Mouse (Mus musculus): ENCODE data around the gene Pde4d. TPM values are rescaled to one million over a fixed set of nuclear protein-coding genes. Genes with fewer than 3 reads are reported as not detected.

Gene Pde4d
- total and polyA plus RNA-seq, 2 experiments from 2014 or later, result 19.0 to 103 TPM

GRCm38 (mm10) chr13:109487378-109487777 lies 1037.6 kb downstream of the Pde4d start:
- H3K4me1 ChIP-seq (ENCODE audit: insufficient read depth, low read length), result peaks cover 3% of the 10 kb centered on the region; the same call in 1 of the 2 replicates
- H3K9ac ChIP-seq (replicated peaks; ENCODE audit: low read length, poor library complexity, severe bottlenecking), result no peak overlapping the region
- ATAC-seq (ENCODE audit: low FRiP score) (no peak), DNase-seq (ENCODE audit: low spot score) (peak; percentile 58)
- no peak overlapping the region for H3K27ac ChIP-seq (ENCODE audit: low read depth, low read length)
- WGBS, result 20% methylated on average over 2 of the region's 2 CpGs
- no peaks in the 10 kb centered on the region for H3K27me3 ChIP-seq (ENCODE audit: insufficient read depth, low read length)
- no peak overlapping the region for H3K4me3 ChIP-seq (ENCODE audit: low read depth, low read length)
- no peak overlapping the region for H3K4me2 ChIP-seq (ENCODE audit: low read depth, low read length, poor library complexity, severe bottlenecking)
- no peaks in the 10 kb centered on the region for H3K36me3 ChIP-seq (ENCODE audit: insufficient read depth, low read length)
- TF ChIP-seq CTCF (IDR thresholded peaks at IDR 0.05), result no peak
- H3K9me3 ChIP-seq (ENCODE audit: low read length), result no peaks in the 10 kb centered on the region

DNA sequence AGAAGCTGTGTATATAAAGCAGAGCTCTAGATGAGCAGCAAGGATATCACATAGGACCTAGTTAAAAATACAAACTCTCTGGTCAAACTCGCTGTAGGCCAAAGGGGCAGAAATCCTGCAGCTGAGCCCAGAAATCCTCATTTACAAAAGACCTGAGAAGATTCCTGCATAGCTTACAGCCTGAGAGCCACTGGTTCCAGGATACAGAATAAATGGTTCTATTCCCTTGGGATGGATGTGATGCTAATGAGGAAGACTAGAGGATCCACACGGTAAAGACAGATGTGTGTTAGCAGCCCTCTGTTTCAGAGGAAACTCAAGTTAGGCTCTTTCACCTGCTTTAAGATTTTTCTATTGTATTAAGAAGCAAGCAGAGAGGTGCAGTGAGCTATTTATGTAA lies 1041.1 kb downstream of the Pde4d start:
- Histone ChIP-seq H3K4me1 (ENCODE audit: insufficient read depth, low read length) (peaks cover 3% of the 10 kb centered on the region; the same call in 1 of the 2 replicates), H3K4me3 (ENCODE audit: low read depth, low read length) (no peak overlapping the region), H3K27me3 (ENCODE audit: insufficient read depth, low read length) (no peaks in the 10 kb centered on the region), H3K9me3 (ENCODE audit: low read length) (no peaks in the 10 kb centered on the region), H3K27ac (ENCODE audit: low read depth, low read length) (no peak overlapping the region), H3K36me3 (ENCODE audit: insufficient read depth, low read length) (no peaks in the 10 kb centered on the region), H3K9ac (replicated peaks; ENCODE audit: low read length, poor library complexity, severe bottlenecking) (no peak overlapping the region), H3K4me2 (ENCODE audit: low read depth, low read length, poor library complexity, severe bottlenecking) (no peak overlapping the region)
- no peak for TF ChIP-seq CTCF (IDR thresholded peaks at IDR 0.05)
- no peak for DNase-seq (ENCODE audit: low spot score)
- ATAC-seq (ENCODE audit: low FRiP score), result no peak
- WGBS, result 18% methylated on average over 2 of the region's 2 CpGs

- TF ChIP-seq CTCF (IDR thresholded peaks at IDR 0.05), result no peak
- peaks cover 3% of the 10 kb centered on the region; the same call in 1 of the 2 replicates for H3K4me1 ChIP-seq (ENCODE audit: insufficient read depth, low read length)
- no peak overlapping the region for H3K4me3 ChIP-seq (ENCODE audit: low read depth, low read length)
- H3K36me3 ChIP-seq (ENCODE audit: insufficient read depth, low read length), result no peaks in the 10 kb centered on the region
- no peaks in the 10 kb centered on the region for H3K9me3 ChIP-seq (ENCODE audit: low read length)
- H3K27me3 ChIP-seq (ENCODE audit: insufficient read depth, low read length), result no peaks in the 10 kb centered on the region
- H3K9ac ChIP-seq (replicated peaks; ENCODE audit: low read length, poor library complexity, severe bottlenecking), result no peak overlapping the region
- H3K4me2 ChIP-seq (ENCODE audit: low read depth, low read length, poor library complexity, severe bottlenecking), result no peak overlapping the region
- DNase-seq (ENCODE audit: low spot score) (no peak), ATAC-seq (ENCODE audit: low FRiP score) (no peak)
- WGBS, result 37% methylated on average over 4 of the region's 4 CpGs
- H3K27ac ChIP-seq (ENCODE audit: low read depth, low read length), result no peak overlapping the region
Measured at GRCm38 (mm10) chr13:109491829-109492228, 1042.1 kb downstream of the Pde4d start.

DNA sequence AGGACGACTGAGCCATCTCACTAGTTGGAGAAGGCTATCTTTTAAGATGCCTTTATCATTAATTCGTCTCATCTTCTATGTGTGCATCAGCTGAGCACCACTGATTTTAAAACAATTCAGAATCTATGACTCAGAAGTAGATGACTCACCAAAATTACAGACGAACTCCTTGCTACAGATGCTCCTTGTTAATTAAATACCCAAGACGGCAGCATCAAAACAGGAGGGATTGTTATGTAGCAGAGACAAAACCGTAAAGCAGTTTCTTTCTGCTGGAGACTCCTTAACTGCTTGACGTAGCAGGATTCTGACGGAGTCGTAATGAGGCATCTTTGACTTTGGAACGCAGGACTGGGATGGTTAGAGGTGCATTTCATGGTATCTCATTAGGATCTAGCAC lies 1050.6 kb downstream of the Pde4d start:
- ATAC-seq (ENCODE audit: low FRiP score) (no peak), DNase-seq (ENCODE audit: low spot score) (no peak)
- Histone ChIP-seq H3K9me3 (ENCODE audit: low read length) (no peaks in the 10 kb centered on the region), H3K4me1 (ENCODE audit: insufficient read depth, low read length) (no peaks in the 10 kb centered on the region), H3K9ac (replicated peaks; ENCODE audit: low read length, poor library complexity, severe bottlenecking) (no peak overlapping the region), H3K4me2 (ENCODE audit: low read depth, low read length, poor library complexity, severe bottlenecking) (no peak overlapping the region), H3K27me3 (ENCODE audit: insufficient read depth, low read length) (no peaks in the 10 kb centered on the region), H3K27ac (ENCODE audit: low read depth, low read length) (no peak overlapping the region), H3K4me3 (ENCODE audit: low read depth, low read length) (no peak overlapping the region), H3K36me3 (ENCODE audit: insufficient read depth, low read length) (no peaks in the 10 kb centered on the region)
- 81% methylated on average over 9 of the region's 9 CpGs for WGBS
- TF ChIP-seq CTCF (IDR thresholded peaks at IDR 0.05), result no peak

GRCm38 (mm10) chr13:109502796-109503195 lies 1053.0 kb downstream of the Pde4d start:
- Histone ChIP-seq H3K27me3 (ENCODE audit: insufficient read depth, low read length) (no peaks in the 10 kb centered on the region), H3K36me3 (ENCODE audit: insufficient read depth, low read length) (no peaks in the 10 kb centered on the region), H3K27ac (ENCODE audit: low read depth, low read length) (no peak overlapping the region), H3K4me1 (ENCODE audit: insufficient read depth, low read length) (no peaks in the 10 kb centered on the region), H3K4me3 (ENCODE audit: low read depth, low read length) (no peak overlapping the region), H3K9me3 (ENCODE audit: low read length) (no peaks in the 10 kb centered on the region), H3K4me2 (ENCODE audit: low read depth, low read length, poor library complexity, severe bottlenecking) (no peak overlapping the region), H3K9ac (replicated peaks; ENCODE audit: low read length, poor library complexity, severe bottlenecking) (no peak overlapping the region)
- DNase-seq (ENCODE audit: low spot score) (no peak), ATAC-seq (ENCODE audit: low FRiP score) (no peak)
- 89% methylated on average over 7 of the region's 7 CpGs for WGBS
- TF ChIP-seq CTCF (IDR thresholded peaks at IDR 0.05), result no peak

DNA sequence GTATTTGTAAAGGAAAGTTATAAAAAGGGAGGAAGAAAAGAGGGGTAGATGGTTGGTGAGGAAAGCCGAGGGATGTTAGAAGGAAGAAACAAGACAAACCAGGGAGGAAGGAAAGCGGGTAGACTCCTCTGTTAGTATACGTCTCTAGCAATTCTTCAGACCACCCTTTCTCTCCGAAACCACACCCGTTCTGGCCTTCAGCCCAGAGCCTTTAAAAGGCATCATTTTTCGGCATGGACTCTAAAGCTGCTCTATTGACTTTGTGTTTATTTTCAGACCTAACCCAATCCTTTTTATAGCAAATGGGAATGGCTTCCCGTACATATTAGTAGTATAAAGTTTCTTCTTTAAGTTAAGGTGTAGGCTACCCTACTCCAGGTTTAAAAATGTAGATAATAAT lies 1057.0 kb downstream of the Pde4d start:
- no peaks in the 10 kb centered on the region for H3K9me3 ChIP-seq (ENCODE audit: low read length)
- H3K4me1 ChIP-seq (ENCODE audit: insufficient read depth, low read length), result no peaks in the 10 kb centered on the region
- ATAC-seq (ENCODE audit: low FRiP score), result no peak
- DNase-seq (ENCODE audit: low spot score), result no peak
- no peak overlapping the region for H3K4me2 ChIP-seq (ENCODE audit: low read depth, low read length, poor library complexity, severe bottlenecking)
- H3K27me3 ChIP-seq (ENCODE audit: insufficient read depth, low read length), result no peaks in the 10 kb centered on the region
- 76% methylated on average over 7 of the region's 7 CpGs for WGBS
- H3K36me3 ChIP-seq (ENCODE audit: insufficient read depth, low read length), result no peaks in the 10 kb centered on the region
- H3K9ac ChIP-seq (replicated peaks; ENCODE audit: low read length, poor library complexity, severe bottlenecking), result no peak overlapping the region
- no peak overlapping the region for H3K4me3 ChIP-seq (ENCODE audit: low read depth, low read length)
- H3K27ac ChIP-seq (ENCODE audit: low read depth, low read length), result no peak overlapping the region
- no peak for TF ChIP-seq CTCF (IDR thresholded peaks at IDR 0.05)
